Mouse (Mus musculus) hindbrain, embryonic 16.5 days (tissue): ENCODE measurements around the gene Mrps18a. TPM values are rescaled to one million over a fixed set of nuclear protein-coding genes. Genes with fewer than 3 reads are reported as not detected.

ENCODE experiments used
- polyA plus RNA-seq: library from polyadenylated mRNA; unstranded; fragments of >200 nt; fragmentation: Nextera tagmentation; extraction: Ambion mirVana; gene quantifications from 2 replicates; pipeline ENCODE4 v1.2.1, GENCODE M21; 2015

Mrps18a gene
- polyA plus RNA-seq, 1 experiment from 2014 or later, result 163 TPM

Other genes with a start within 250 kb of the Mrps18a start
- 3.7 and 3.8 TPM in 2 replicates for gene Vegfa, start 78.6 kb upstream of the Mrps18a start, polyA plus RNA-seq
- gene Rsph9, start 33.2 kb downstream of the Mrps18a start, polyA plus RNA-seq, result 54.8 and 62.7 TPM in 2 replicates
- gene Mad2l1bp, start 42.6 kb downstream of the Mrps18a start, polyA plus RNA-seq, result 22.1 and 23.0 TPM in 2 replicates
- 39.6 and 41.0 TPM in 2 replicates for gene Gtpbp2, start 50.0 kb downstream of the Mrps18a start, polyA plus RNA-seq
- 6.2 and 8.4 TPM in 2 replicates for gene Polh, start 91.7 kb downstream of the Mrps18a start, polyA plus RNA-seq
- gene Xpo5, start 91.8 kb downstream of the Mrps18a start, polyA plus RNA-seq, result 29.0 and 35.7 TPM in 2 replicates
- 72.4 and 76.6 TPM in 2 replicates for gene Polr1c, start 137.1 kb downstream of the Mrps18a start, polyA plus RNA-seq
- 101 and 105 TPM in 2 replicates for gene Yipf3, start 137.1 kb downstream of the Mrps18a start, polyA plus RNA-seq
- gene Lrrc73, start 142.5 kb downstream of the Mrps18a start, polyA plus RNA-seq, result 19.1 and 23.8 TPM in 2 replicates
- 26.7 and 32.1 TPM in 2 replicates for gene Tjap1, start 172.0 kb downstream of the Mrps18a start, polyA plus RNA-seq
- 25.3 and 26.8 TPM in 2 replicates for gene Dlk2, start 186.4 kb downstream of the Mrps18a start, polyA plus RNA-seq
- gene Abcc10, start 217.4 kb downstream of the Mrps18a start, polyA plus RNA-seq, result 9.2 and 9.3 TPM in 2 replicates